Mouse (Mus musculus) MEL (cell line): ENCODE measurements at regions not wholly inside any gene's neighbourhood (a gene's known extent, or its start where the extent isn't known, plus 50 kb on each side); places are given as distances from the start of the nearest gene placed in this dataset.

Experiments used
- DNase-seq: peaks from one replicate; pipeline ENCODE4 v3.0.0; 2011; ENCODE audit warnings: low read depth, low spot score
- H3K27ac ChIP-seq: 2 replicates; pipeline ENCODE4 v1.5.1; 2012; ENCODE audit warnings: low read depth, mild to moderate bottlenecking, control low read depth, low read length, moderate library complexity; ENCODE audit not compliant: control insufficient read depth
- H3K27me3 ChIP-seq, 2 experiments: fragments of 150-350 bp in 1 of 2; sonication (generic) in 1 of 2; 2 replicates each; pipeline ENCODE4 v1.6.1; 2012; ENCODE audit warnings: low read length in 2 of 2, mild to moderate bottlenecking in 2 of 2, improper control_type of control experiment in 1 of 2, moderate library complexity in 1 of 2; ENCODE audit not compliant: insufficient read depth in 2 of 2, control insufficient read depth in 1 of 2
- H3K36me3 ChIP-seq, 2 experiments: 2 replicates each; pipeline ENCODE4 v1.6.1; 2012 to 2014; ENCODE audit warnings: low read length in 2 of 2, improper control_type of control experiment in 1 of 2, inconsistent platforms in 1 of 2, mild to moderate bottlenecking in 1 of 2; ENCODE audit not compliant: insufficient read depth in 2 of 2, control insufficient read depth in 1 of 2
- H3K4me1 ChIP-seq, 2 experiments: fragments of 150-350 bp in 1 of 2; sonication (generic) in 1 of 2; 2 replicates each; pipeline ENCODE4 v1.6.1; 2012; ENCODE audit warnings: low read length in 2 of 2, improper control_type of control experiment in 1 of 2, mild to moderate bottlenecking in 1 of 2; ENCODE audit not compliant: insufficient read depth in 2 of 2, control insufficient read depth in 1 of 2
- H3K4me3 ChIP-seq, 2 experiments: fragments of 150-350 bp in 1 of 2; sonication (generic) in 1 of 2; 2 replicates each; pipeline ENCODE4 v1.5.1; 2012; ENCODE audit warnings: low read depth in 2 of 2, low read length in 2 of 2, mild to moderate bottlenecking in 2 of 2, moderate library complexity in 2 of 2, control low read depth in 1 of 2, improper control_type of control experiment in 1 of 2; ENCODE audit not compliant: control insufficient read depth in 1 of 2, insufficient read depth in 1 of 2
- H3K79me2 ChIP-seq: 2 replicates; pipeline ENCODE4 v1.6.1; 2012; ENCODE audit warnings: mild to moderate bottlenecking, low read length, moderate library complexity; ENCODE audit not compliant: control insufficient read depth, poor library complexity, insufficient read depth
- H3K9ac ChIP-seq: 2 replicates; pipeline ENCODE4 v1.6.1; 2012; ENCODE audit warnings: low read depth, mild to moderate bottlenecking, control low read depth, low read length, moderate library complexity; ENCODE audit not compliant: control insufficient read depth, poor library complexity, severe bottlenecking
- H3K9me3 ChIP-seq: fragments of 150-350 bp; sonication (generic); replicated peaks from 2 replicates; pipeline ENCODE4 v1.6.1; 2012; ENCODE audit warnings: mild to moderate bottlenecking, low read length, improper control_type of control experiment, moderate library complexity; ENCODE audit not compliant: insufficient read depth
- BHLHE40 ChIP-seq: IDR thresholded peaks from 2 replicates; pipeline ENCODE4 v1.6.1; 2012; ENCODE audit warnings: low read depth, mild to moderate bottlenecking, inconsistent platforms, low read length, improper control_type of control experiment, borderline replicate concordance
- CHD1 ChIP-seq: IDR thresholded peaks from 2 replicates; pipeline ENCODE4 v1.6.1; 2012; ENCODE audit warnings: low read depth, mild to moderate bottlenecking, inconsistent platforms, low read length, improper control_type of control experiment
- ETS1 ChIP-seq: IDR thresholded peaks from 2 replicates; pipeline ENCODE4 v1.6.1; 2012; ENCODE audit warnings: low read depth, mild to moderate bottlenecking, inconsistent platforms, low read length, improper control_type of control experiment, moderate library complexity
- MXI1 ChIP-seq: IDR thresholded peaks from 2 replicates; pipeline ENCODE4 v1.6.1; 2011; ENCODE audit warnings: mild to moderate bottlenecking, low read depth, low read length, improper control_type of control experiment
- MYB ChIP-seq: IDR thresholded peaks from 2 replicates; pipeline ENCODE4 v1.6.1; 2011; ENCODE audit warnings: mild to moderate bottlenecking, low read depth, low read length, improper control_type of control experiment
- RAD21 ChIP-seq: IDR thresholded peaks from 2 replicates; pipeline ENCODE4 v1.6.1; 2011; ENCODE audit warnings: mild to moderate bottlenecking, low read depth, low read length, improper control_type of control experiment
- RCOR1 ChIP-seq: IDR thresholded peaks from 2 replicates; pipeline ENCODE4 v1.6.1; 2012; ENCODE audit warnings: low read depth, mild to moderate bottlenecking, inconsistent platforms, low read length, improper control_type of control experiment
- SMC3 ChIP-seq: IDR thresholded peaks from 2 replicates; pipeline ENCODE4 v1.6.1; 2011; ENCODE audit warnings: low read depth, low read length, improper control_type of control experiment
- TCF12 ChIP-seq: IDR thresholded peaks from 2 replicates; pipeline ENCODE4 v1.6.1; 2014; ENCODE audit warnings: low read depth, mild to moderate bottlenecking, inconsistent platforms, low read length, improper control_type of control experiment, moderate library complexity
- UBTF ChIP-seq: IDR thresholded peaks from 2 replicates; pipeline ENCODE4 v1.6.1; 2012; ENCODE audit warnings: low read depth, mild to moderate bottlenecking, inconsistent platforms, low read length, improper control_type of control experiment, moderate library complexity, borderline replicate concordance; ENCODE audit not compliant: insufficient read depth
- USF2 ChIP-seq, 2 experiments: IDR thresholded peaks; 2 replicates each; pipeline ENCODE4 v1.6.1; 2011 to 2012; ENCODE audit warnings: improper control_type of control experiment in 2 of 2, low read length in 2 of 2, borderline replicate concordance in 1 of 2, inconsistent platforms in 1 of 2, low read depth in 1 of 2, mild to moderate bottlenecking in 1 of 2; ENCODE audit not compliant: insufficient read depth in 1 of 2
- ZMIZ1 ChIP-seq: IDR thresholded peaks from 2 replicates; pipeline ENCODE4 v1.6.1; 2012; ENCODE audit warnings: low read depth, mild to moderate bottlenecking, inconsistent platforms, low read length, improper control_type of control experiment, moderate library complexity

DNA sequence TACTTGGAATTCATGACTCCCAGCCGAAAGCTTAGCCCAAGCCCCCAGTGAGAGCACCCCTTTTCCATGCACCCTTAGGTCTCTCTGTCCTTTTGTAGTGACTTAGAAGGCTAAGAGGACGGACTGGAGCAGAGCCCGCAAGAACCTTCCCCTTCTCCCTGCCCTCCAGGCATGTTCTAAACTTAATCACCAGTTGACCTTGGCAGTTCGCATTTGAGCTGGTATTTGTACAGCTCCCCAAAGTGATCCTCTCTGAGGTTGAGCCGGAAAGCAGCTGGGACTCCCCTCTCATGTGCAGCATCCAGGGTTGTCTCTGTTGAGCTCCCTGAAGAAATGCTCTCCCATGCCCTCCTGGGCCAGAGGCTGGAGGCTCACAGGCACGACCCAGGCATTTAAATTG lies 343.2 kb downstream of the Zfp706 start:
- H3K4me1 ChIP-seq, result peaks cover 0 to 5% of the 10 kb centered on the region in 2 experiments; a peak in 2 of 4 replicates
- H3K79me2 ChIP-seq, result no peaks in the 10 kb centered on the region
- H3K9ac ChIP-seq, result no peak overlapping the region
- no peaks in the 10 kb centered on the region for H3K36me3 ChIP-seq
- DNase-seq, result no peak
- peaks cover 2 to 4% of the 10 kb centered on the region in 2 experiments; a peak in 3 of 4 replicates for H3K27me3 ChIP-seq
- no peak overlapping the region for H3K4me3 ChIP-seq
- no peak overlapping the region for H3K27ac ChIP-seq
- TF ChIP-seq CHD1, result no peak
- TF ChIP-seq MYB, result no peak
- no peak for TF ChIP-seq MXI1
- TF ChIP-seq SMC3, result no peak
- no peak for TF ChIP-seq BHLHE40
- TF ChIP-seq UBTF, result no peak
- no peak for TF ChIP-seq USF2 (IDR thresholded peaks at IDR 0.05; ENCODE audit: borderline replicate concordance in 1 of 2, insufficient read depth in 1 of 2, low read depth in 1 of 2, low read length in 2 of 2)
- no peak for TF ChIP-seq RAD21
- no peak for TF ChIP-seq RCOR1
- TF ChIP-seq TCF12, result no peak
- no peak for TF ChIP-seq ETS1
- TF ChIP-seq, all 39 proteins: peak for 0
- no peaks in the 10 kb centered on the region for H3K9me3 ChIP-seq

DNA sequence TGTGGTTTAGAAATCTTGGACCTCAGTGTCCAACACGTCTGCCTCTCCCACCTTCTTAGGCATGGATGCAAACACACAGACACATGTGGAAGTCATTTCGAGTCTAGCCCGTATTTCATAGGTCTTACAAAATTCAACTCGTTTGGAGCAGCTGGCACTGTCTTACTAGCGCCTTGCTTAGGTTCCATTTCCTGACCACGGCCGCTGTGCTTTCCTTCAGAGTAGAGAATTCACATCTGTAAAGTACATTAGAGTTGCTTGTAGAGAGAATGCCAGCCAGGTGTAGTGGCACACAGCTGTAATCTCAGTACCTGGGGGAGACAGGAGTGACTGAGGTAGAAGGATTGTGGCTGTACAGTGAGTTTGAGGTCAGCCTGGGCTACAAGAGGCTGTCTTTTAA lies 346.6 kb downstream of the Zfp706 start:
- Histone ChIP-seq H3K36me3 (no peaks in the 10 kb centered on the region), H3K27ac (no peak overlapping the region), H3K9me3 (no peaks in the 10 kb centered on the region), H3K4me3 (no peak overlapping the region), H3K4me1 (no peaks in the 10 kb centered on the region), H3K79me2 (no peaks in the 10 kb centered on the region), H3K9ac (no peak overlapping the region), H3K27me3 (peaks cover 0 to 1% of the 10 kb centered on the region in 2 experiments; a peak in 3 of 4 replicates)
- TF ChIP-seq ZMIZ1, result no peak
- DNase-seq, result no peak
